Mouse (Mus musculus) liver, postnatal 0 days (tissue): ENCODE data around the gene Muc4.

Source experiments
- CTCF ChIP-seq: sonication (generic); IDR thresholded peaks from 2 replicates; pipeline ENCODE4 v1.5.1; 2016; ENCODE audit warnings: antibody characterized with exemption, low read depth
- EP300 ChIP-seq: IDR thresholded peaks from 2 replicates; pipeline ENCODE4 v1.6.1; 2016; ENCODE audit warnings: antibody characterized with exemption, low read depth, mild to moderate bottlenecking

DNA sequence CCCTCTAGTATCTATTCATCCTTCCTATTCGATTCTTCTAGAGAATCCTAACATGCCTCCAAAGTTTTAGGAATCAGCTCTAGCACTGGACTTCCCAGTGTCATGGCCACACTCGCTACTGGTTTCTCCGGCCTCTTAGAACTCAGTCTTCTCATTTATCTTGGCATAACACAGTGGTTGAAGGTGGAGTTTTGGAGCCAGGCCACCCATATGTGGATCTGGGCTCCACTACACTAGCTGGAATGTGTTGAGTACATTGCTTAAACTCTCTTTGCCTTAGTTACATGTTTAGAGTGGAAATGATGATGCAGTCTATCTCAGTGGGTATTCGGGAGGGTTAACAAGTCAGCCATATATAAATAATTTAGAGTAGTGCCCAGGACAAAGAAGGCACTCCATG is 82.3 kb downstream of the Muc4 start:
- no peak for TF ChIP-seq CTCF
- TF ChIP-seq EP300: no peak
